Mouse (Mus musculus) liver, embryonic 15.5 days (tissue): ENCODE results near the gene Cx3cl1. TPM values are rescaled to one million over a fixed set of nuclear protein-coding genes. Genes with fewer than 3 reads are reported as not detected.

Experiments
- ATAC-seq: fragments of 200-750 bp; cut with Nextera tagmentation; 2 replicates; pipeline ENCODE4 v1.8.0; 2017; ENCODE audit warnings: moderate number of reproducible peaks, mild to moderate bottlenecking, moderate library complexity; ENCODE audit not compliant: insufficient read depth
- H3K27ac ChIP-seq: fragments of 300-500 bp; sonication (generic); replicated peaks from 2 replicates; pipeline ENCODE4 v1.5.1; 2015; ENCODE audit warnings: mild to moderate bottlenecking, inconsistent platforms
- H3K27me3 ChIP-seq: fragments of 300-500 bp; sonication (generic); 2 replicates; pipeline ENCODE4 v1.6.1; 2015; ENCODE audit warnings: mild to moderate bottlenecking, inconsistent platforms
- H3K36me3 ChIP-seq: fragments of 300-500 bp; sonication (generic); replicated peaks from 2 replicates; pipeline ENCODE4 v1.6.1; 2015; ENCODE audit warnings: moderate library complexity, mild to moderate bottlenecking, inconsistent platforms
- H3K4me1 ChIP-seq: fragments of 300-500 bp; sonication (generic); replicated peaks from 2 replicates; pipeline ENCODE4 v1.6.1; 2015; ENCODE audit warnings: inconsistent platforms
- H3K4me2 ChIP-seq: fragments of 300-500 bp; sonication (generic); 2 replicates; pipeline ENCODE4 v1.6.1; 2015; ENCODE audit warnings: moderate library complexity, mild to moderate bottlenecking, inconsistent platforms
- H3K4me3 ChIP-seq: fragments of 300-500 bp; sonication (generic); replicated peaks from 2 replicates; pipeline ENCODE4 v1.5.1; 2015; ENCODE audit warnings: mild to moderate bottlenecking, inconsistent platforms
- H3K9ac ChIP-seq: fragments of 300-500 bp; sonication (generic); 2 replicates; pipeline ENCODE4 v1.6.1; 2015; ENCODE audit warnings: moderate library complexity, mild to moderate bottlenecking, inconsistent platforms
- H3K9me3 ChIP-seq: fragments of 300-500 bp; sonication (generic); replicated peaks from 2 replicates; pipeline ENCODE4 v1.6.1; 2016; ENCODE audit warnings: inconsistent platforms
- WGBS: fragments of 180-500 bp; shearing (Covaris S2); methylation state at CpG from one replicate; pipeline ENCODE4 v1.1.7; 2015; ENCODE audit warnings: mixed read lengths; ENCODE audit not compliant: insufficient replicate concordance; 5-methylcytosine and 5-hydroxymethylcytosine counted together
- polyA plus RNA-seq: library from polyadenylated mRNA; unstranded; fragments of >200 nt; fragmentation: Nextera tagmentation; extraction: Ambion mirVana; gene quantifications from 2 replicates; pipeline ENCODE4 v1.2.1, GENCODE M21; 2015

The Cx3cl1 gene
- 0.33 and 0.54 TPM in 2 replicates for polyA plus RNA-seq

DNA sequence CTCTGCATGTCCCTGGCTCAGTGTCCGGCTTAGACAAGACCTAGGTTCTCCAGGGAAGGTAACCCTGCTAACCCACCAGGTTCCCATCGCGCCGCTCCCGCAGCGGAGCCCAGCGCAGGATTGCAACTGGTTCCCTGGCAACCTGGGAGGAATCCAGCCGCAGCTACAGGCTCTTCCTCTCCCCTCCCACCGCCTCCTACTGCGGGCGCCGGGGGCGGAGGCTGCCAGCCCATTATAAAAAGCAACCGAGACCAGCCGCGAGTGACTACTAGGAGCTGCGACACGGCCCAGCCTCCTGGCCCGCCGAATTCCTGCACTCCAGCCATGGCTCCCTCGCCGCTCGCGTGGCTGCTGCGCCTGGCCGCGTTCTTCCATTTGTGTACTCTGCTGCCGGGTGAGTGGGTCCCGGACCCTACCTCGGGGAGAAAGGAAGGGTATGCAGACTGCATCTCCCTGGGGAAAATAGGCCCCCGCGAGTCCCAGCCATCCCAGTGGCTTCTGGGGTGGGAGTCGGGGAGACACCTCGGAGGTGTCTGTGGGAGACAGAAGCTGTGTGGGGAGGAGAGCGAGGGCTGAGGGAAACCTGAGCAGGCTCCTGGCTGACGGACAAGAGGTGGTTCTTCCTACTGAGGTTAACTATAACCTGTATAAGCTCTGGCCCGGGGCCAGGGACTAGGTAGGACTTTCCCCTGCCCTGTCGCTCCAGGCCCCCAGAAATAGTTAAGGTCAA is at the start of gene Cx3cl1:
Gene Cx3cl1 (plus strand): TSS at position 69 of the 730 bp plus-strand sequence.
- H3K4me1 ChIP-seq = peaks cover 30% of the 10 kb centered on the region
- H3K9me3 ChIP-seq = no peaks in the 10 kb centered on the region
- H3K27ac ChIP-seq = no peak within 1 kb of the TSS
- no peaks in the 10 kb centered on the region for H3K36me3 ChIP-seq
- H3K4me2 ChIP-seq = peak within 1 kb of the TSS; percentile 61
- 2% methylated on average over 38 of the region's 38 CpGs for WGBS
- H3K9ac ChIP-seq = peak within 1 kb of the TSS; percentile 25; the same call in 1 of the 2 replicates
- H3K4me3 ChIP-seq = peak within 1 kb of the TSS; percentile 39
- ATAC-seq = no peak
- peaks cover 99% of the 10 kb centered on the region for H3K27me3 ChIP-seq

DNA sequence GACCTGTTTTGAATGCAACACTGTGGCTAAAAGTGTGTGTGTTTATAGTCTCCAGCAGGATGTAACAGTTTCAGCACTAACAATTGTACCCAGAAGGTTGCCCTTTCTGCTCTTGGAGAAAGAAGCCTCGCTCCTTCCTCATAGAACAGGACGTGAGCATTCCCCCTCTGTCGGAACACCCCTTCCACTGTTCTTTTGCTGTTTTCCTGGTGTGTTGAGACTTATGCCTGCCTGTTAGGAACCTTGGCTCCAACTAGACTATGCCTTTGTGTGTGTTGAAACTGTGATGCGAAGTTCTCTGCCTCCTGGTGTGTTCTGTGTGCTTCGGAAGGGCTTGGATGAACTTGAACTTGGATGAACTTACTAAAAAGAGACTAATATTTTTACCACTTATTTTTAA is 45.8 kb upstream of the Cx3cl1 start:
- Histone ChIP-seq H3K4me2 (no peak overlapping the region), H3K9me3 (no peaks in the 10 kb centered on the region)

DNA sequence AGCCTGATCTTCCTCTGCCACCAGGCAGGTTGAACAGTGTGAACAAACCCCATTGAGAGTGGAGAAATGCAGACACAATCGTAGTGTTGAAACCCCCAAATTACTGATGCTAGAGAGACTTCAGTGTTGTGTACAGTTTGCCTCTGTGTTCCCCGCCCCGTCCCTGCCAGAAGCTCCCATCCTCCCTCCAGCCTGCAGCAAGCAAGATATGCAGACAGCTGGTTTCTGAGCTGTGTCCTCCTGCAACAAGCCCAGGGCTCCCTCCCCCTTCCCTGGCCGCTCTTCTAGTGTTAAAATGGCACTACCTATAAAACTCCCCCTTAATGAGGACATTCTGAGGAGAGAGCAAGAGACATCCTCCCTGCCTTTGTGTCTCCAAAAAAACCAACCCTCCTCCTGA is 42.5 kb upstream of the Cx3cl1 start:
- WGBS = 48% methylated on average over 4 of the region's 4 CpGs
- Histone ChIP-seq H3K9me3 (no peaks in the 10 kb centered on the region), H3K27me3 (no peaks in the 10 kb centered on the region), H3K27ac (peak overlapping the region; percentile 73), H3K36me3 (no peaks in the 10 kb centered on the region), H3K4me2 (peak overlapping the region; percentile 27), H3K9ac (no peak overlapping the region; the same call in 1 of the 2 replicates), H3K4me1 (peaks cover 45% of the 10 kb centered on the region), H3K4me3 (no peak overlapping the region)
- peak; percentile 30 for ATAC-seq

More for the DNA sequence above, 45.8 kb upstream of the Cx3cl1 start:
- no peak overlapping the region for H3K9ac ChIP-seq
- no peak overlapping the region for H3K4me3 ChIP-seq
- WGBS = 66% methylated on average over 5 of the region's 5 CpGs
- no peak overlapping the region for H3K27ac ChIP-seq
- H3K36me3 ChIP-seq = no peaks in the 10 kb centered on the region
- peaks cover 19% of the 10 kb centered on the region for H3K4me1 ChIP-seq
- ATAC-seq = no peak
- peaks cover 5% of the 10 kb centered on the region for H3K27me3 ChIP-seq

DNA sequence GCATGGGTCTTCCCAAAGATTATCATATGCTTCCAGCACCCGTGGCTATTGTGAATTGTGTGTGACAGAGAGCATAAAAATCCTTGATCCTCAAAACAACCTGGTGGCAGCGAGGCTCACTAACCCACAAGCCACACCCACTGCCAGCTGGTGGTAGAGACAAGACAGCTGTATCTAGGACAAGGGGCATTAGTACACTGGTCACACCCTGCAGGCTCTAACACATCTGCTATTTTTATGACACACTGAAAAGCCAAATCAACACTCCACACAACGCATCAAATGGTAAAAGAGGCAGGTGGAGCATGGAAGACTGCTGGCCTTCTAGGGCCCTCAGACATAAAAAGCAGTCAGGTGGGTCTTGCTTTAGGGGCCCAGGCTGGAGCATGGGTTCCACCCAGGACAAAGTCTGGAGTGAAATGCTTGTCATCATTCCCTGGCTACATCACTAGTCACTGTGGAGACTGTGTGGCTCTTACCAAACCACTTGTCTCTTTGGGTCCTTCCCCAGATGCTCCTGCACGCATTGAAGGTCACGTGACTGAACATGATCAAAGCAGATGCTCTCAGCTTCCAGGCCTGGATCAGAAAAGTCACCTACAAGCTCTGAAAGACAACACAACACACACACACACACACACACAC is 37.9 kb upstream of the Cx3cl1 start:
- Histone ChIP-seq H3K27me3 (peaks cover 6% of the 10 kb centered on the region), H3K4me3 (peak overlapping the region; percentile 29), H3K9me3 (no peaks in the 10 kb centered on the region), H3K27ac (peak overlapping the region; percentile 100), H3K4me1 (peaks cover 71% of the 10 kb centered on the region), H3K4me2 (peak overlapping the region; percentile 72), H3K9ac (peak overlapping the region; percentile 67), H3K36me3 (no peaks in the 10 kb centered on the region)
- WGBS = 25% methylated on average over 5 of the region's 5 CpGs
- ATAC-seq = peak; percentile 98

DNA sequence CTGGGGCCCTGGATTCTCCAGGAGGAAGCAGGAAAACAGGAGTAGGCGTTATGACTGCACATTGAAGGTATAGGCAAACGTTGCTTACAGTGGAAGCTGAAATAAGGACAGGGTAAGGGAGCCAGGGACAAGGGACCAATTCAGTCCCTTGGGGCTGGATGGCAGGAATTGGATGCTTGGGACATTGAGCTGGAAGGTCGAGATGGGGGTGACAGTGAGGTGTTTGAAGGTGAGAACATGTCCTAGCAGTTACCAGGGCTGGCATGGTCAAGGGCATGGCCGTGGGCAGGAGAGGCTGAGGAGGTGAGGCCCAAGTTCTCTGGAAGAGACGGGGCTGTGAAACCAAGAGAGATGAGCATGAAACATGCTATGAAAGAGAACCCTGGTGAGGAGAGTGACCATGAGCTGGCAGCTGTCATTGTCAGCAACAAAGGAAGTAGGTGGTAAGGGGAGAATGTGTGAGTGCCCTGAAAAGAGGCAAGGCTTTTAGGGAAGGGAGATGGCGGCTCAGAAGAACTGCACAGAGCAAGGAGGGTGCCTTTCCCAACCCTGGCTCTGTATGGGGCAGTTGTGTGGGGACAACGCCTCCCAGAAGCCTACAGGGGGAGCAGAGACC is 37.0 kb upstream of the Cx3cl1 start:
- H3K36me3 ChIP-seq = no peaks in the 10 kb centered on the region
- peaks cover 62% of the 10 kb centered on the region for H3K4me1 ChIP-seq
- H3K4me2 ChIP-seq = peak overlapping the region; percentile 72
- peak overlapping the region; percentile 100 for H3K27ac ChIP-seq
- H3K4me3 ChIP-seq = no peak overlapping the region
- peaks cover 12% of the 10 kb centered on the region for H3K27me3 ChIP-seq
- H3K9ac ChIP-seq = peak overlapping the region; percentile 67
- 71% methylated on average over 7 of the region's 7 CpGs for WGBS
- H3K9me3 ChIP-seq = no peaks in the 10 kb centered on the region
- ATAC-seq = no peak

DNA sequence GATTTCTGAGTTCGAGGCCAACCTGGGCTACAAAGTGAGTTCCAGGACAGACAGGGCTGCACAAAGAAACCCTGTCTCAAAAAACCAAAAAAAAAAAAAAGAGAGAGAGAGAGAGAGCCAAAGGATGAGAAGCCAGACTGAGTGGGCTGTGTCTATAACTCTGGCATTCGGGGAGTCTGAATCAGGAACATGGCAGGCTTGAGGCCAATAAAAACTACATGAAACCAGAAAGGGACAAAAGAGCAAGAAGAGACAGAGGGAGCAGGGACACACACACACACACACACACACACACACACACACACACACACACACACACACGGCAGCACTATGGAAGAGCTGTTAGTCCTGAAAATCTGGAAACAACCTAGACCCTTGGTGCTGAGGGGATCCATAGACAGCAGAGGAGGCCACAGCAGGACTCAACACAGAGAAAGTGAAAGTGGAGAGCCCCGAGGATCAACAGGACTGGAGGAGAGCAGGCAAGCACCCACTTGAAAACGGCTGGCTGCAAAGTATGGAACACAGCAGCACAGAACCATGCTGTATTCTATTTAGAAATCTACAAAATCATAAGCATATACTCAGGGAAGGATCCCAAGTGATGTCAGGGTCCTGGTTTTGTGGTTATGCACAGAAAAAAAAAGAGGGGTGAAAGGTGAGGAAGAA is 36.2 kb upstream of the Cx3cl1 start:
- H3K9ac ChIP-seq = peak overlapping the region; percentile 67
- H3K27ac ChIP-seq = peak overlapping the region; percentile 100
- peak overlapping the region; percentile 66 for H3K4me2 ChIP-seq
- H3K4me1 ChIP-seq = peaks cover 57% of the 10 kb centered on the region
- no peak for ATAC-seq
- H3K9me3 ChIP-seq = no peaks in the 10 kb centered on the region
- H3K4me3 ChIP-seq = peak overlapping the region; percentile 15
- H3K36me3 ChIP-seq = no peaks in the 10 kb centered on the region
- H3K27me3 ChIP-seq = peaks cover 13% of the 10 kb centered on the region
- WGBS = 51% methylated on average over 5 of the region's 5 CpGs

DNA sequence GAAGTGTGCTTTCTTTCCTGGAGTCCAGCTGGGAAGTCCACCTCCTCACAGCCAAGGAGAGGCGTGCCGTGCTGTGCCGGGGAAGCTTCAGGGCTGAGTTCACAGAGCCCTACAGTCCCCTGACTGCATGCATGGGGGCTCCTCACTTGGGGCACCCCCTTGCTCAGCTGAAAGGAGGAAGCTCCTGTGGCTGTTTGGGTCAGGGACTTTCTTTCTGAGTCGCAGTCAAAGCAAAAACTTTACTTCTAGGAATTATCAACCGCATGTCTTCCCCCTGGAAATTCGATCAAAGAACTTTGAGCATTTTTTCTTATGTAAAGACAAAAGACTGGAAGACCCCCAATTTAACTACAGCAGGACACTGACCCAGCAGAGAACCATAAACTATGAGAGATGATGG is 32.0 kb upstream of the Cx3cl1 start:
- H3K27ac ChIP-seq = no peak overlapping the region
- H3K4me3 ChIP-seq = no peak overlapping the region
- H3K4me2 ChIP-seq = no peak overlapping the region
- H3K4me1 ChIP-seq = peaks cover 31% of the 10 kb centered on the region
- ATAC-seq = no peak
- H3K9ac ChIP-seq = no peak overlapping the region
- 77% methylated on average over 6 of the region's 6 CpGs for WGBS
- H3K36me3 ChIP-seq = no peaks in the 10 kb centered on the region
- peaks cover 29% of the 10 kb centered on the region for H3K27me3 ChIP-seq
- H3K9me3 ChIP-seq = no peaks in the 10 kb centered on the region

DNA sequence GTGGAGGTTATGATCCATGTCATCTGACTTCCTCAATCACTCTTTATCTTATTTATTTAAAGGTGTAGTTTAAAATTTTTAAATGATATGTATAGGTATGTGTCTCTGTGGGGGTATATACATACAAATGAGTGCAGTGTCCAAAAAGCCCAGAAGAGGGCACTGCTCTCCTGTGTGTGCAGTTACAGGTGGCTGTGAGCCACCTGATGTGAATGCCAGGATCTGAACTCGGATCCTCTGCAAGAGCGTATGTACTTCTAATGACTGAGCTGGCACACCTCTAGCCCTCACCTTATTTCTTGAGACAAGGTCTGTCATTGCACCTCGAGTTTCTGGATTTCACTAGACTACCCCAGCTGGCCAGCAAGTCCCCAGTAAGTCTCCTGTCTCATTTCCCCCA is 31.2 kb upstream of the Cx3cl1 start:
- Histone ChIP-seq H3K36me3 (no peaks in the 10 kb centered on the region), H3K4me2 (no peak overlapping the region), H3K27ac (no peak overlapping the region), H3K9ac (no peak overlapping the region), H3K9me3 (no peaks in the 10 kb centered on the region), H3K27me3 (peaks cover 34% of the 10 kb centered on the region), H3K4me1 (peaks cover 23% of the 10 kb centered on the region), H3K4me3 (no peak overlapping the region)
- 73% methylated on average over 3 of the region's 3 CpGs for WGBS
- no peak for ATAC-seq

DNA sequence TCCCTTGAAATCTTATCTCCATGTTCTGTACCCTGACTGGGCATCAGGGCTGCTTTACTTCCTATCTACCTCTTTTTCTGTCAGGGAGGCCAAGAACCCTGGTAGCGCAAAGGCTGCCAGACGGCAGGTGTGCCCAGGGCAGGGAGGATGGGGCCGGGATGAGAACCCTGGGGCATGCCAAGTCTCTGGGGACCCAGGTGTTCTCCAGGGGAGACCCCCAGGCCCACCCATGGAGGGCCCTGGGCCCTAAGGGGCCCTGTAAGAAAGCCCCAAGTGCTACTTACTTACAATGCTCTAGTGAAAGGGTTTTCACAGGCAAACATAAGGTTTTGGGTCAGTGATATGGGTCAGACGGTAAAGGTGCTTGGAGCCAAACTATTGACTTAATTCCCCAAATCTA is 30.1 kb upstream of the Cx3cl1 start:
- Histone ChIP-seq H3K27ac (no peak overlapping the region), H3K9me3 (no peaks in the 10 kb centered on the region), H3K4me2 (no peak overlapping the region), H3K27me3 (peaks cover 45% of the 10 kb centered on the region), H3K36me3 (no peaks in the 10 kb centered on the region), H3K9ac (no peak overlapping the region), H3K4me3 (no peak overlapping the region), H3K4me1 (peaks cover 12% of the 10 kb centered on the region)
- WGBS = 72% methylated on average over 4 of the region's 4 CpGs
- ATAC-seq = no peak

DNA sequence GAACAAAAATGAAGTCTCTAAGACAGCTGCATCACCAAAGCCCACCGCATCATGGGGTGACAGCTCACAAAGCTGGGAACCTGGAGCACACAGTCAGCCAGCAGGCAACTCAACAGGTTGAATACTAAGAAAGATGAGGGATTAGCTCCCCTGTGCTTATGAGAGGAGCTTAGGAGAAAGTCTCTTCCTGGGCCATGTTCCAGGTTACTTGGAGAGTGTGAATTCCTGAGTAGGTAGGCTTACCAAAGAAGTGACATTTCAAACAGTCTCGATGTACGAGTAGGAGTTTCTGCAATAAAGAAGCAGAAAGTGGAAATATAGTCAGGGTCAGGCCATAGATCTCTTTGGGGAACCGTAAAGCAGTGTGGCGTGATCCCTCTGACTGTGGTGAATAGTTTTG is 27.3 kb upstream of the Cx3cl1 start:
- Histone ChIP-seq H3K9ac (no peak overlapping the region), H3K4me2 (no peak overlapping the region), H3K36me3 (no peaks in the 10 kb centered on the region), H3K9me3 (no peaks in the 10 kb centered on the region), H3K27ac (no peak overlapping the region), H3K4me3 (no peak overlapping the region), H3K27me3 (peaks cover 46% of the 10 kb centered on the region), H3K4me1 (peaks cover 17% of the 10 kb centered on the region)
- 75% methylated on average over 5 of the region's 5 CpGs for WGBS
- no peak for ATAC-seq

DNA sequence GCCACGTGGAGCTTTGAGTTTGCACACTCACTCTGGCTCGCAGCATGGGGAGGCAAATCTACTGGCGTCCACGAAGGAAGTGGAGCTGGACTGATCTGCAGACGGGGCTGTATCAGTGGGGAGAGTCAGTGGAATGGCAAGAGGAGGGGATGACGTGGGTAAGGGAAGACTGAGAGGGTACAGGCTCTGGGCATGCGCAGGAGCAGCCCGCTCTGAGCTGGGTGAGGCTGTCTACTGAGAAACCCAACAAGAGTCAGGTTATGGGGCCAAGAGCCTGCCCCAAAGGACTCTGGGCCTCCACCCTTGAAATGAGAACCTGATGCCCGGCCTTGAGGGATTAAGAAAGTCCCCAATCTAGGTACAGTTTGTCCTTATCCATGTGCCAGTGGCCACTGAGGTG is 26.8 kb upstream of the Cx3cl1 start:
- Histone ChIP-seq H3K36me3 (no peaks in the 10 kb centered on the region), H3K9ac (no peak overlapping the region), H3K4me1 (peaks cover 17% of the 10 kb centered on the region), H3K9me3 (no peaks in the 10 kb centered on the region), H3K4me2 (no peak overlapping the region), H3K27ac (no peak overlapping the region), H3K4me3 (no peak overlapping the region), H3K27me3 (peaks cover 47% of the 10 kb centered on the region)
- ATAC-seq = 0 out of 2 replicates have a peak, but pooled peaks have one; percentile 31
- 66% methylated on average over 9 of the region's 9 CpGs for WGBS
